ENCODE assay signal across 9 mouse cellular contexts in the genomic region with DNA sequence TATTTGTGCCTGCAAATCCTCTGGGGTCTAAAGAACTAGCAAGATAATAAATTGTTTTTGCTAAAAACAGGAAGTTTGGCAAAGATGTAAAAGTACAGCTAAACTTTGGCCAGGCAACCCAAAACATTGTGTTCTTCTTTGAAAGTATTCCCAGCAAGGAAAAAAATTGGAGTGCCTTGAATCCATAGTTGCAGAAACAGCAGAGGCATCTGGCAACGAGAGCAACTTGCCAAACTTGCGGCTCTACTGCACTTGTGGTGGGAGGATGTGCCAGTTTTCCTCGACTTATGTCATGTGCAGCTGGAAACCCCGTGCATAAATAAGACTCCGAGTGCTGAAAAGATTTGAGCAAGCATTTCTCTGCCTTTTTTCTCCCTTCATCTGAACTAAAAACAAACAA.
DNase-seq lines count a peak whose midpoint lies in the region; ATAC-seq lines count a peak whose summit lies in the region.
"Had no signal": no experiment of that assay in that cellular context is flagged by ENCODE, and none has a peak within 500 bp of the region (broad histone marks: within the 10 kb centered on the region; RNA-seq: fewer than 3 reads in every experiment).

No protein-coding gene starts in this region.

- H3K9me3 ChIP-seq in limb, embryonic 11.5 days (ENCODE audit: control insufficient read depth, low read length), result no peaks in the 10 kb centered on the region
- no peaks in the 10 kb centered on the region for H3K9me3 ChIP-seq in limb, embryonic 10.5 days (replicated peaks)
- H3K9me3 ChIP-seq: G1E had no signal

- ATAC-seq in limb, embryonic 11.5 days (ENCODE audit: insufficient number of reproducible peaks, low FRiP score, low TSS enrichment, low read depth), result no peak
- ATAC-seq in common myeloid progenitor, adult 5-6 weeks (replicated peaks; ENCODE audit: low read depth, poor library complexity, severe bottlenecking), result 0 out of 2 replicates have a peak, but pooled peaks have one; percentile 3

- H3K27ac ChIP-seq in limb, embryonic 11.5 days (replicated peaks; ENCODE audit: low read depth, low read length), result no peak overlapping the region
- no peak overlapping the region for H3K27ac ChIP-seq in limb, embryonic 10.5 days

- peak; percentile 18 for DNase-seq in limb, embryonic 11.5 days (ENCODE audit: low spot score)
- no peak for DNase-seq in limb, embryonic 10.5 days (ENCODE audit: low spot score)
- peak; percentile 57 to 63 for DNase-seq in heart, postnatal 14 days
- peak; percentile 29 to 64 for DNase-seq in left cerebral cortex, adult 18-20 months (ENCODE audit: low spot score in 2 of 2)
- DNase-seq in ovary, postnatal 14 days (ENCODE audit: low spot score), result peak; percentile 28
- no peak for DNase-seq in spleen, postnatal 4 days (ENCODE audit: low spot score in 2 of 2)
- DNase-seq in thymus, postnatal 0 days (ENCODE audit: low spot score), result no peak

- H3K9ac ChIP-seq in limb, embryonic 11.5 days (ENCODE audit: low read length), result no peak overlapping the region

- no peaks in the 10 kb centered on the region for H3K4me1 ChIP-seq in limb, embryonic 11.5 days (ENCODE audit: control insufficient read depth, insufficient read depth, low read length)
- H3K4me1 ChIP-seq in limb, embryonic 10.5 days, result peaks cover 18% of the 10 kb centered on the region

- WGBS in limb, embryonic 11.5 days, result 60% methylated on average over 5 of the region's 5 CpGs
- 70% methylated on average over 5 of the region's 5 CpGs for whole genome bisulfite sequencing in limb, embryonic 10.5 days

- H3K36me3 ChIP-seq in limb, embryonic 11.5 days (ENCODE audit: control insufficient read depth, insufficient read depth, low read length), result no peaks in the 10 kb centered on the region
- H3K36me3 ChIP-seq in limb, embryonic 10.5 days, result no peaks in the 10 kb centered on the region
- H3K36me3 ChIP-seq: G1E had no signal

- no peak overlapping the region for H3K4me2 ChIP-seq in limb, embryonic 11.5 days (ENCODE audit: low read depth, severe bottlenecking)

- H3K27me3 ChIP-seq in limb, embryonic 11.5 days (ENCODE audit: control insufficient read depth, insufficient read depth, low read length), result no peaks in the 10 kb centered on the region
- H3K27me3 ChIP-seq in limb, embryonic 10.5 days (ENCODE audit: low read depth, poor library complexity, severe bottlenecking), result no peaks in the 10 kb centered on the region

- intact Hi-C loops in heart, postnatal 14 days (cut with DNase I), result no loop called here

- no peak overlapping the region for H3K4me3 ChIP-seq in limb, embryonic 11.5 days (ENCODE audit: low read depth, low read length)
- H3K4me3 ChIP-seq in limb, embryonic 10.5 days, result no peak overlapping the region

Comparison
In these comparisons a context has a peak if more than half of its experiments do, and no peak if none do; other contexts are left out.
1. DNase-seq: peak in limb, embryonic 11.5 days (single experiment), heart, postnatal 14 days (2 of 2), left cerebral cortex, adult 18-20 months (2 of 2) and ovary, postnatal 14 days (single experiment); none in limb, embryonic 10.5 days (single experiment), spleen, postnatal 4 days (0 of 2) and thymus, postnatal 0 days (single experiment).